Mouse (Mus musculus) testis, postnatal 14 days (tissue): ENCODE data around the gene Immp2l.
A peak's percentile ranks its signal among the peaks of the same experiment; 100 is the strongest.
"Not testable (repeated sequence)": the region's sequence is repeated elsewhere in the genome, so short reads cannot be mapped to it uniquely, and the experiment has no call there.

ENCODE experiments used
- DNase-seq: peaks from one replicate; pipeline ENCODE4 v3.0.0; 2021; ENCODE audit warnings: low spot score

Immp2l gene

DNA sequence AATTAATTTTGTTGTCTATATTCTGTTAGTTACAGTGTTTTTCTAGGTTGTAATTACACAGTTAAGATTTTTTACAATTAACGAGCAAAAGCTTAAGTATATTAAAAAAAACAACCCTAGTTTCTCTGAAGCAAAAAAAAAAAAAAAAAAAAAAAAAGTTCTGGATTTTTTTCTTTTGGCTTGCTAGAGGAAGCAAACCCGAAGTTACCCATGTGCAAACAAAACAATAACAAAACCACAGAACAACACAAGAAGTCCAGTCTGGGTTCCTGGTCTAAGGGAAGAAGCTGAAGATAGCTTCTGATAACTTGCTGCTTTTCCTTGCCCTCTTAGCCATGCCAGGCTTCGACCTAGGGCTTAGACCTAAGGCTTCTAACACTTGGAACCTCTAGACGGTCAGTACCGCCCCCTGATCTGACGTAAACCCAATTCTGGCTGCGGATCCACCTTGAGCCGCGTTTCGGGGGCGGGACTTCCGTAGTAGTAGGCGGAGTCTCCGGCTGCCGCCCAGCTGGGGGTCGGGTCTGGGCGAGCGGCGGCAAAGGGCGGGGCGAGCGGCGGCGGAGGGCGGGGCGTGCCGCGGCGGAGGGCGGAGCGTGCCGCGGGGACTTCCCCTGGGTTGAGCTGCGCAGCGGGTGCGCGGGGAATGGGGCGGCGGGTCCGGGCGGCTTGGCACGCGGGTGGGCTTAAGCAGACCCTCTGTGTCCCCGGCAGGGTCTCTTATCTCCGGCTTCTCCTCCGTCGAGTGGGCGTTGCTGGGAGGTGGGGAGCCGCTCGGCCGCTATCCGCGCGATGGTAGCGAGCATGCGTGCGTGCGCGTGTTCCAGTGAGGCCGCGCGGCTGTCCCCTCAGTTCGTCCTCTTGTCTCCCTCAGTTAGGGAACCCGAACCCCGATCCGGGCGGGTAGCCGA, at the start of gene Immp2l:
Immp2l (plus strand) TSS at position 580 of the 911 bp plus-strand sequence.
- peak; percentile 95 for DNase-seq

- DNase-seq = no peak
These were observed 45.0 kb upstream of the Immp2l start for GRCm38 (mm10) chr12:40978719-40979500.

DNA sequence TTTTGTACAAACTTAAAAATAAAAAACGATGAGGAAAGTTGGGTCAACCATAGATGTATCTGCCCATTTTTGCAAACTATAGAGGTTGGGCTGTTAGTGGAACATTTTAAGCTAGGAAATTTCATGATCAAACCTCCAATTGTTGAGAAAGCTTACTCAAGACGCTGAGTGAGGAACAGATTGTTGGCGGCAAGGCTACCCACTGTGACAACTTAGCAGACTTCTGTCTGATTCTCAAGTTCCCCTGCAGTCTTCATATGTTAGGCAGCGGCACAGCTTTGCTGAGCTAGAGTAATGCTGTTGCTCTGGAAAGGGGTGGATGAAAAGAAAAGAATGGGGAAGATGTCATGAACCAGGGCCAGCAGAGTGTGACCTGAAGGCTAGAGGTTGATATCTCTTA, 44.2 kb upstream of the Immp2l start:
- DNase-seq = no peak

- no peak for DNase-seq
These were observed 43.7 kb upstream of the Immp2l start for GRCm38 (mm10) chr12:40980160-40980559.

DNA sequence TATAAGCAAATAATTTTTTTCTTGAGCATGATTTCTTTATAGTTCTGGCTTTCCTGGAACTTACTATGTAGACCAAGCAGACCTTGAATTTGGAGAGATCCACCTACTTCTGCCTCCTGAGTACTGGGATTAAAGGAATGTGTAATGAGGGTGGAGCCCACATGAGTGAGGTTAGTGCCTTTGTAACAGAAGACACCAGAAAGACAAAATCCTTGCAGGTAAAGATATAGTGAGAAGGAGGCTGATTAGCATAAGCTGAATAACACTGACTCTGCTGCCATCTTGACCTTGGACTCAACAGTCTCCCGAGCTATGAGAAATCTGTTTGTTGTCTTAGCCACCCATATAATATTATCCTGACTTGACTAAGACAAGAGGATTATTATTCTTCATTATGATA, 40.9 kb upstream of the Immp2l start:
- DNase-seq = no peak

- no peak for DNase-seq
These were observed 39.2 kb upstream of the Immp2l start for GRCm38 (mm10) chr12:40984735-40985134.

DNA sequence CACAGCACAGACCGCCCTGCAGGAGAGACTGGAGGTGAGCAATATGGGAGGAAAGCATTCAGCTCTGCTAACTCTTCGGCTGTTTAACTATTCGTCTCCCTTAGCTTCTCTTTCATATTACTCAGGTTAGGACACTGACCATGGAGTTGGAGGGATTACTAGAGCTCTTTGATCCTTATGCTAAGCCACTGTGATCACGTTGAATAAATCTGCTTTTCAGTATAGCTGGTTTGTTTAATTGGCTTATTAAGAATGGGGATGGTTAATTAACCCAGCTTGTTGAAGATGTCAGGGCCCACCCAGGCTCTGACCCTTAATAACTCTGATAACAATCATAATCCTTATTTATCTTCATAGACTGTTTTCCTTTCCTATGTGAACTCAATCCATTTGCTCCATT, 38.1 kb upstream of the Immp2l start:
- no peak for DNase-seq

- no peak for DNase-seq
These were observed 35.4 kb upstream of the Immp2l start for GRCm38 (mm10) chr12:40988311-40989065.

- DNase-seq = no peak
These were observed 32.2 kb upstream of the Immp2l start for GRCm38 (mm10) chr12:40991647-40992046.

DNA sequence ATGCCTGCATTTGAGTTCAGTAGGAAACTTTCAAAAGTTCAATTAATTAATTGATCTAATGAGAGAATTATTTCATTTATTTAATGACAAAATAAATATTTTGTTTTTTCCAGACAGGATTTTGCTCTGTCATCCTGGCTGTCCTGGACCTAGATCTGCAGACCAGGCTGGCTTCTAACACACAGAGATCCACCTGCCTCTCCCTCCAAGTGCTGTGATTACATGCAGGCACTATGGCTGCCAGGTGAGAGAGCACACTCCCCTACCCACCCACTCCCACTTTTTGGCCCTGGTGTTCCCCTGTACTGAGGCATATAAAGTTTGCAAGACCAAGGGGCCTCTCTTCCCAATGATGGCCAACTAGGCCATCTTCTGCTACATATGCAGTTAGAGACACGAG, 31.7 kb upstream of the Immp2l start:
- DNase-seq = not testable (repeated sequence)

GRCm38 (mm10) chr12:40994846-40995245, 29.0 kb upstream of the Immp2l start:
- no peak for DNase-seq

- no peak for DNase-seq
These were observed 28.1 kb upstream of the Immp2l start for GRCm38 (mm10) chr12:40995618-40996370.

DNA sequence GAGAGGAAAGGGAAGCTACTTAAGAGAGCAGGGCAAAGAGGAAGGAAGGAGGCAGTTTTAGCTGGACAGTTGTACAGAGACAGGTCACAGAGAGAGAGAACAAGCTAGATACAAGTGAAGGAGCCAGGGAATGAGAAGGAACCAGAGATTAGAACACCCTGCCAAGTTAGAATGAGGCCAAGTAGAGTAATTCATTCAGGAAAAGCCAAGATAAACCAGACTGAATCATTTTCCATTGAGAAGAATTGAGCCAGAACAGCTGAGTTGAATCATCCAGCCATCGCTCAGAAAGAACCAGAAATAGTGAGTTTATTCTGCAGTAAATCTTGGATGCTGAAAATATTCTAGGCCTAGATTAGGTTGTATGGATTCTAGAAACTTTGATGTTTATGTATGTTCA, 1.4 kb upstream of the Immp2l start:
- no peak for DNase-seq

GRCm38 (mm10) chr12:41024512-41024911, 622 bp downstream of the Immp2l start:
- DNase-seq = no peak

- no peak for DNase-seq
These were observed 3.6 kb downstream of the Immp2l start for GRCm38 (mm10) chr12:41027485-41027884.

GRCm38 (mm10) chr12:41031119-41031518, 7.2 kb downstream of the Immp2l start:
- DNase-seq = no peak

GRCm38 (mm10) chr12:41033196-41033595, 9.3 kb downstream of the Immp2l start:
- DNase-seq = no peak

DNA sequence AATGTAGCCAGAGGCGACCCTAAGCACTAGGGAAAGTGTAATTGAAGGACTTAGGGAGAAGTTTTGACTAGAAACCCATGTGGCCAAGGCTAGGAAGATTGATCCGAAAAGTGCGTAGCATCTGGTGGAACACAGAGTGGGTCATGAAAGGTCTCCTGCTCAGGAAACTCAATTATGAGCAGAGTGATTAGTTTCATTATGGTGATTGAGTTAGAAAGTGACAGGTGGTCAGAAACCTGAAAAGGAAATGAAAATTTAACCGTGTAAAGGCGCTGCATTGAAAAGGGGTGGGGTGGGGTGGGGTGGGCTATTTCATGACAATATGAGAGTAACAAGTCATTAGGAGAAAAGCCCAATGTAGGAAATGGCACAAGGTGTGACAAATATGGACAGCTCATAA, 15.9 kb downstream of the Immp2l start:
- DNase-seq = no peak

DNA sequence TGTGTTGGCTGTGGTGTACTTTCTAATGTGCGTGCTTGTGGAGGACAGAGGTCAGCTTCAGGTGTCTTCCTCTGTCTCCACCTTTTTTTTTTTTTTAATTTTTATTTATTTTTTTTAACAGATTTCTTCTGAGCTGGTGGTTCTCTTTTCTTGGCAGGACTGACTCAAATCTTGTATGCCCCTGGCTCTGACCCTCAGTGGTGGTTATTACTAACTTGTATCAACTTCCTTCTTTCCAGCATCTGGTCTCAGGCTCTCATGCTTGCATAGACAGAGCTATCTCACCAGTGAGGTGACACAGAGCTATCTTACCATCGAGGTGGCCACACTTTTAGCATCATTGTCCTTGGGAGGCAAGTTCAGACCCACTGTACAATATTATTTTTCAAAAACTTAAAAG, 17.8 kb downstream of the Immp2l start:
- no peak for DNase-seq

GRCm38 (mm10) chr12:41044493-41045132, 20.7 kb downstream of the Immp2l start:
- no peak for DNase-seq
